Mouse (Mus musculus): ENCODE measurements around the gene Dhps. TPM values are rescaled to one million over a fixed set of nuclear protein-coding genes. Genes with fewer than 3 reads are reported as not detected.

The Dhps gene
- polyA plus RNA-seq, 1 experiment from 2014 or later = 86.9 TPM

DNA sequence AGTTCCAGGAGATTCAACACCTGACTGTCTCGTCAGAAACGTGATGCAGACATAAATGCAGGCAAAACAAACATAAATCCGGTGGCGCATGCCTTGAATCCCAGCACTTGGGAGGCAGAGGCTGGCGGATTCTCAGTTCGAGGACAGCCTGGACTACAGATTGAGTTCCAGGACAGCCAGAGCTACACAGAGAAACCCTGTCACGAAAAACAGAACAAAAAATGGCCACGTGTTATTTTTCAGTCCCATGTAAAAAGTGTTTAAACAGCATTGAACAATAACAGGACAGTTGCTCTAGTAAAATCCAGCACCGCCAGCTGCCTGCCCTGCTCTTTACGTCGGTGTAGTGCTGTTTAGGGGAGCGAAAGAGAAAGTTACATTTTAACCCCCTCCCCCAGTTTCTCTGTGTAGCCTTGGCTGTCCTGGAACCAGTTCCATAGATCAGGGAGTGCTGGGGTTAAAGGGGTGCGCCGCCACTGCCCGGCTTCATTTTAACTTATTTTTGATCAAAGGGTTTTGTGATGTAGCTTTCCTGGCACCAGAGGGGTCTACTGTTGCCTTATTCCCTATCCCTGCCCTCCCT lies 35.7 kb upstream of the Dhps start:
- peaks cover 29% of the 10 kb centered on the region for H3K4me1 ChIP-seq (replicated peaks)
- H3K4me2 ChIP-seq = peak overlapping the region; percentile 99
- H3K9me3 ChIP-seq = no peaks in the 10 kb centered on the region
- H3K27me3 ChIP-seq = no peaks in the 10 kb centered on the region
- peaks cover 27% of the 10 kb centered on the region for H3K36me3 ChIP-seq
- peak overlapping the region; percentile 76 for H3K4me3 ChIP-seq
- H3K27ac ChIP-seq (replicated peaks) = peak overlapping the region; percentile 76
- ATAC-seq (ENCODE audit: low read depth) = peak; percentile 10; the same call in 1 of the 2 replicates
- under 1% methylated on average over 15 of the region's 15 CpGs for WGBS
- H3K9ac ChIP-seq = peak overlapping the region; percentile 77

DNA sequence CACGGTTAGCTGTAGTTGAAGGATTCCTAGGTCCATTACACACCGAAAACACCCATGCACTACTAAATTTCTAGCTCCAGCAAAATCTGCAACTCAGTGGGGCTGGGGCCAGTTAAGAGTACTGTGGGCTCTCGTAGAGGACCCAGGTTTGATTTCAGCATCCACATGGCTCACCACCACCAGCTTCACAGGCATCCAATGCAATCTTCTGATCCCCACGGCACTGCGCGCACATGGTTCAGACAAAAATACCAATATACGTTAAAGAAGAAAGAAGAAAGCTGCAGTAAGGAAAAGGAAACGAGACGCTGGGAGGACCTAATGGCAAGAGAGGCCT lies 35.2 kb upstream of the Dhps start:
- no peaks in the 10 kb centered on the region for H3K9me3 ChIP-seq
- no peaks in the 10 kb centered on the region for H3K27me3 ChIP-seq
- peaks cover 28% of the 10 kb centered on the region for H3K36me3 ChIP-seq
- peak overlapping the region; percentile 99 for H3K4me2 ChIP-seq
- peak overlapping the region; percentile 77 for H3K9ac ChIP-seq
- peak overlapping the region; percentile 76 for H3K4me3 ChIP-seq
- peak overlapping the region; percentile 76 for H3K27ac ChIP-seq (replicated peaks)
- peaks cover 29% of the 10 kb centered on the region for H3K4me1 ChIP-seq (replicated peaks)
- ATAC-seq (ENCODE audit: low read depth) = peak; percentile 57
- WGBS = 0% methylated on average over 9 of the region's 9 CpGs

DNA sequence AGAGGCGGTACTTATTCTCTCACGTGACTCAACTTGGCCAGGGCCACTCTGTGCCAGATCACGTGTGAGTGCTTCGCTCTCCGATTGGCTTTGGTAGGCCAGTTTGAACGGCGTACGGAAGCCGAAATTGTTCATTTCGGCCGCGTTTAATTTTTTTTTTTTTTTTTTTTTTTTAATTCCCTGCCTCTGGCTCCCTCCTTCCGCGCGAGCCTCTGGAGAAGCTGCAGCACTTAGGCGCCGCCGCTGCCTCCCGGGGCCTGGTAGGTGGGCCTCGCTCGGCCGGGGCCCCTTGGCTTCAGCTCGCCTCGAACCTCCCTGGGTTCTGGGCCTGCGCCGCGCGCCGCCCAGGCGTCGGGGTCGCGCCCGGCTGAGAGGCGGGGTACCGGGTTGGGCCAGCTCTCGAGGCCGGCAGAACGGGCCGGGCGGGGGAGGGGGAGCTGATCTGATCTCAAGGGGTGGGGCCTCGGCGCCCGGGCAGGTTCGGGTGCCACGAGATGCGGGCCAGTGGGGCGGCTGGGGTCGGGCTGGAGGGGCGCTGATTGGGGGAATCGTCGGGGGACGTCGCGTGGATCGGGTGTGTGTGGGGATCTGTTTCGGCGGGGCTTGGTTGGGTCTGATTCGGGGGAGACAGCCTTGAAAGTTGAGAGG lies 34.7 kb upstream of the Dhps start, which contains the start of gene Tnpo2:
Gene Tnpo2 (plus strand): TSS at position 198 of the 648 bp plus-strand sequence.
- peak within 1 kb of the TSS; percentile 93 for H3K9ac ChIP-seq
- peak within 1 kb of the TSS; percentile 76 for H3K4me3 ChIP-seq
- WGBS = 1% methylated on average over 59 of the region's 59 CpGs
- H3K9me3 ChIP-seq = no peaks in the 10 kb centered on the region
- peak within 1 kb of the TSS; percentile 99 for H3K4me2 ChIP-seq
- peaks cover 28% of the 10 kb centered on the region for H3K36me3 ChIP-seq
- H3K27ac ChIP-seq (replicated peaks) = peak within 1 kb of the TSS; percentile 99
- peak; percentile 93 for ATAC-seq (ENCODE audit: low read depth)
- peaks cover 29% of the 10 kb centered on the region for H3K4me1 ChIP-seq (replicated peaks)
- H3K27me3 ChIP-seq = no peaks in the 10 kb centered on the region

DNA sequence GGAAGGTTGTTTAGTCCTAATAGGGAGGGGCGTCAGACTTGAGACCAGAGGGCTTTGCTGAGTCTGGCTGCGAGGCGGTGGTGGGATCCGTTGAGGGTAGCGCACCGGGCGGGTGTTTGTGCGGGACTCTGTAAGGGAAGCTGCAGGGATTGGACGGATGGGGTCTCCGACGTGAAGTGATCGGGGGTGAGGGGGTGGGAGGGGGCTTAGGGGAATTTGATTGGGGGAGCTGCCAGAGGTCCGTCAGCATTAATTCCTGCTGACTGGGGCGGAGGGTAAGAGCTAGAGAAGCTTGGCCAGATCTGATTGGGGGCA lies 34.2 kb upstream of the Dhps start:
- peak overlapping the region; percentile 76 for H3K4me3 ChIP-seq
- H3K4me1 ChIP-seq (replicated peaks) = peaks cover 29% of the 10 kb centered on the region
- H3K27me3 ChIP-seq = no peaks in the 10 kb centered on the region
- 0% methylated on average over 14 of the region's 14 CpGs for WGBS
- H3K36me3 ChIP-seq = peaks cover 28% of the 10 kb centered on the region
- ATAC-seq (ENCODE audit: low read depth) = peak; percentile 71
- peak overlapping the region; percentile 99 for H3K27ac ChIP-seq (replicated peaks)
- peak overlapping the region; percentile 99 for H3K4me2 ChIP-seq
- H3K9me3 ChIP-seq = no peaks in the 10 kb centered on the region
- H3K9ac ChIP-seq = peak overlapping the region; percentile 93

DNA sequence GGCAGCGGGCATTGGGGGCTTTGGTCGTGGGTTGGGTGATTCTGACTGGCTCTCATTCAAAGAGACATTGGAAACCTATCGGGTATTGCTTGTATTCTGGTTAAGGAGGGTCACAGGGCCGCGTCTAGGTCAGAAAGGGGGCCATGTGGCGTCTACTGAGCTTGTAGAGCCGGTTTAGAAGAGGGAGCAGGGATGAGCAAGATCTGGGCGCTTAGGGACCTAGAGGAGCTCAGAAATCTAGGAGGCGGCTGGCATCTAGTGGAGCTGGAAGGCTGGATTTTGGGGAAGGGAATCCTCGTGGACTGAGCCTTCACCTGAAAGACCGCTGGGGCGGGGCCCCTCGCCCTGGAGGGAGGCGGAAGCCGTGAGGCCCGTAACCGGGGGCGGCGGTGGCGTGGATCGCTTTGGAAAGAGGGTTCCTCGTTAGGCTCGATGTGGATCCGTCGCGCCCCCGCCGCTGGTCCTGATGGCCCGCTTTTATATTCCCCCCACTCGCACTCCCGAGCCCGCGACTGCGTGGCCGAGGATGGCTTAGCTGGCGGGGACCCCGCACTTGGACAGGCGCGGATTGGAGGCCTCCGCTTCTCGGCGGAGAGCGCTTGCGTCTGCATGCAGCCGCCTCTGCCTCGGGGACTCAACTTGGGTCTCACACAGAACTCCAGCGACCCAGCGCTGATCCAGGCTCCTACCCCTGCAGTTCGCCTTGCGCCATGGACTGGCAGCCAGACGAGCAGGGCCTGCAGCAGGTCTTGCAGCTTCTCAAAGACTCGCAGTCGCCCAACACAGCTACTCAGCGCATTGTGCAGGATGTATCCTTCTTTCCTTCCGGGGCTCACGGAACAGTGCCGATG lies 33.7 kb upstream of the Dhps start:
- H3K4me2 ChIP-seq = peak overlapping the region; percentile 99
- peak; percentile 6; the same call in 1 of the 2 replicates for ATAC-seq (ENCODE audit: low read depth)
- H3K27ac ChIP-seq (replicated peaks) = peak overlapping the region; percentile 99
- no peaks in the 10 kb centered on the region for H3K27me3 ChIP-seq
- WGBS = under 1% methylated on average over 56 of the region's 57 CpGs
- peak overlapping the region; percentile 76 for H3K4me3 ChIP-seq
- peak overlapping the region; percentile 93 for H3K9ac ChIP-seq
- H3K4me1 ChIP-seq (replicated peaks) = peaks cover 29% of the 10 kb centered on the region
- peaks cover 24% of the 10 kb centered on the region for H3K36me3 ChIP-seq
- H3K9me3 ChIP-seq = no peaks in the 10 kb centered on the region

DNA sequence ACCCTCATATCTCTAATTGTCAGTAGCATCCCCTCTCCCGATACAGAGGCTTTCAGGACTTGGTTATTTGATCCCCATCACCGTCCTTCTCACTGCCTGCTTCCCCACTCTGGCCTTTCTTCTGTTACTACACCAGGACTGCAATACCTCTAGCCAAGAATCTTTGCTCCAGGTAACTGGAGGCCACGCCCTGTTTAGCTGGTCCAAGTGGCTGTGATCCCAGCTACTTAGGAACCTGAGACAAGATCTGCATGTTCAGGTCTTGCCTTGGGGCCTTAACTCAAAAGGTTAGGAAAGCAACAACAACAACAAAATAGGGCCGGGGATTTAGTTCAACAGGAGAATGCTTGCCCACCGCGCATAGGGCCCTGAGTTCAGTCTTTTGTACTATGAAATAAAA lies 27.9 kb upstream of the Dhps start:
- Histone ChIP-seq H3K27me3 (no peaks in the 10 kb centered on the region), H3K9ac (no peak overlapping the region), H3K4me3 (no peak overlapping the region), H3K4me2 (no peak overlapping the region), H3K36me3 (peaks cover 79% of the 10 kb centered on the region), H3K27ac (replicated peaks) (no peak overlapping the region), H3K9me3 (no peaks in the 10 kb centered on the region), H3K4me1 (replicated peaks) (peaks cover 8% of the 10 kb centered on the region)
- 89% methylated on average over 6 of the region's 6 CpGs for WGBS
- ATAC-seq (ENCODE audit: low read depth) = no peak

DNA sequence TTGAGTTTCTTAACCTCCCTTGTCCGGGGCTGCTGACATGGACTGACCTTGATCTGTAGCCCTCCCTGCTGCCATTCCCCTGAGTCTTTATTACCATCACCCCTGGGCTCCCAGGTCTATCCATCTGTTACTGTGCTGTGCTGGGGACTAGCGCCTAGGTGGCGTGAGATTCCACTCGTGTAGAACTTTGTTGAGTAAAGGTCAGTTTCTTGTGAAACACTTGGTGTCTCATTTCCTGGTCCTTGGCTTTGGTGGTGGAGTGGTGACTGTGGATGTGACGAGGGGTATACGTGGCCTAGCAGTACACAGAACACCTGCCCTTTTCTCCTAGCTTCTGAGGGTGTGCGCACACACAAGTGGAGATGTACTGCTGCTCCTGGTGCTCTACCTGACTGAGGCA lies 14.2 kb upstream of the Dhps start:
- Histone ChIP-seq H3K4me3 (no peak overlapping the region), H3K4me1 (replicated peaks) (peaks cover 21% of the 10 kb centered on the region), H3K27me3 (no peaks in the 10 kb centered on the region), H3K9ac (no peak overlapping the region), H3K27ac (replicated peaks) (no peak overlapping the region), H3K4me2 (no peak overlapping the region), H3K9me3 (no peaks in the 10 kb centered on the region), H3K36me3 (peaks cover 51% of the 10 kb centered on the region)
- ATAC-seq (ENCODE audit: low read depth) = no peak
- WGBS = 83% methylated on average over 7 of the region's 7 CpGs

DNA sequence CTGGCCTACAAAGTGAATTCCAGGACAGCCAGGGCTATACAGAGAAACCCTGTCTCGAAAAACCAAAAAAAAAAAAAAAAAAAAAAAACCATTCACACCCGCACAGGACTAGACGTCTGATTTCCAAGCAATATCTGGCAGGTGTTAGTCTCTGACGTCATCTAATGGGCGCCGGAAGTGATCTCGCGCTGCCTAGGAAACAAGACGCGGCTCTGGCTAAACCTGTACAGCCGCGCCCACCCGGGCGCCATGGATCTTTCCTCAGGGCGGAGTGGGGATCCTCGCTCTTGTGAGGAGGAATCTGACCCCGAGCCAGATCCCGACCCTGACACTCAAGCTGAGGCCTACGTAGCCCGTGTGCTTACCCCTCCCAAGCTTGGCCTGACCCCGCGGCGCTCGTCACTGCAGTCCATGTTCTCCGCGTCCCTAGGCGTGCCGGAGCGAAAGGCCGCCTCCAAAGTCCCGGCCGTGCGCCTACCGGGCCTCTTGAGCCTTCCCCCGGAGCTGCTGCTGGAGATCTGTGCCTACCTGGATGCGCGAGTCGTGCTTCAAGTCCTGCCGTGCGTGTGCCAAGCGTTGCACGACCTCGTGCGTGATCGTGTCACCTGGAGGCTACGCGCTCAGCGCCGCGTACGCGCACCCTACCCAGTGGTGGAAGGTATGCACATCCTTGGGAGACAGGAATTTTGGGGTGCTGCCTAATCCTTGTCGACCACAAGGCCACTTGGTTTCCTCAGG lies 11.5 kb upstream of the Dhps start, which contains the start of gene Fbxw9:
Gene Fbxw9 (plus strand): TSS at position 177 of the 738 bp plus-strand sequence.
- H3K4me1 ChIP-seq (replicated peaks) = peaks cover 22% of the 10 kb centered on the region
- no peaks in the 10 kb centered on the region for H3K27me3 ChIP-seq
- H3K36me3 ChIP-seq = peaks cover 45% of the 10 kb centered on the region
- peak within 1 kb of the TSS; percentile 96 for H3K4me3 ChIP-seq
- peak; percentile 93 for ATAC-seq (ENCODE audit: low read depth)
- H3K4me2 ChIP-seq = peak within 1 kb of the TSS; percentile 98
- no peaks in the 10 kb centered on the region for H3K9me3 ChIP-seq
- H3K27ac ChIP-seq (replicated peaks) = peak within 1 kb of the TSS; percentile 64
- 1% methylated on average over 52 of the region's 53 CpGs for WGBS
- peak within 1 kb of the TSS; percentile 81 for H3K9ac ChIP-seq

DNA sequence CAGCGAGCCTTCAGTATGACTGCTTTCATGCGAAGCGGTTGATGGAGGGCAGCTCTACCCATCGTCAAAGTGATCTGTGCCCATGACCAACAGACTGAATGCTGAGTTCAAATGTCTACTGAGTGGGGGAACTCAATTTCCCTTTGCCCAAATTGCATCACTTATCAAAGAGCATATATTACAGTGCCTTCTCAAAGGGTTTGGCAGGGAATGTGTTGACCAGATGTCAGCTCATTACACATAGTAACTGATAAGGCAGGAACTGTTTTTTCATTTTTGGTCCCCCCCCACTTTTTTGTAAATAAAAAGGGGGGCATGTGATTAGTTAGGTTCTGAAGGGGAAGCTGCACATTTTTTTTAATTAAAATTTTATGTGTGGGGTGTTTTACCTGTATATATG lies 9.0 kb upstream of the Dhps start:
- Histone ChIP-seq H3K9ac (no peak overlapping the region), H3K9me3 (no peaks in the 10 kb centered on the region), H3K27ac (replicated peaks) (no peak overlapping the region), H3K36me3 (peaks cover 47% of the 10 kb centered on the region), H3K4me2 (no peak overlapping the region), H3K4me1 (replicated peaks) (peaks cover 22% of the 10 kb centered on the region), H3K4me3 (no peak overlapping the region), H3K27me3 (no peaks in the 10 kb centered on the region)
- no peak for ATAC-seq (ENCODE audit: low read depth)
- WGBS = 95% methylated on average over 4 of the region's 4 CpGs

DNA sequence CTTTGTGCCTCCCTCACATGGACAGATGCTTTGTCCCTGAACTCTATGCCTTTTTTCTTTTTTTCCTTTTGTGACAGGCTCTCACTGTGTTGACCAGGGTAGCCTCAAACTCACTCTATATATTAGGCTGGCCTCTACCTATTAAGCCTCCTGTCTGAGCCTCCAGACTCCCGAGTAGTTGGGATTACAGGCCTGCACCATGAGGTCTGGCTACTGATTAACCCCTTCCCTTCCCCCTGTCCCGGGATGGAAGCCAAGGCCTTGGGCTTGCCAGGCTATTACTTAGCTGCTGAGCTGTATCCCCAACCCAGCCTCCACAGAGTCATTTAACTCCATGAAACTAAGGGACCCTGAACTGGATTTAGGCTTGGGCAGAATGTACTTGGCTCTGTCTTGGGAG lies 6.3 kb upstream of the Dhps start:
- Histone ChIP-seq H3K9ac (no peak overlapping the region), H3K9me3 (no peaks in the 10 kb centered on the region), H3K27me3 (no peaks in the 10 kb centered on the region), H3K4me3 (no peak overlapping the region), H3K27ac (replicated peaks) (no peak overlapping the region), H3K4me1 (replicated peaks) (peaks cover 22% of the 10 kb centered on the region), H3K36me3 (peaks cover 57% of the 10 kb centered on the region), H3K4me2 (no peak overlapping the region)
- 49% methylated on average over 2 of the region's 2 CpGs for WGBS
- no peak for ATAC-seq (ENCODE audit: low read depth)

DNA sequence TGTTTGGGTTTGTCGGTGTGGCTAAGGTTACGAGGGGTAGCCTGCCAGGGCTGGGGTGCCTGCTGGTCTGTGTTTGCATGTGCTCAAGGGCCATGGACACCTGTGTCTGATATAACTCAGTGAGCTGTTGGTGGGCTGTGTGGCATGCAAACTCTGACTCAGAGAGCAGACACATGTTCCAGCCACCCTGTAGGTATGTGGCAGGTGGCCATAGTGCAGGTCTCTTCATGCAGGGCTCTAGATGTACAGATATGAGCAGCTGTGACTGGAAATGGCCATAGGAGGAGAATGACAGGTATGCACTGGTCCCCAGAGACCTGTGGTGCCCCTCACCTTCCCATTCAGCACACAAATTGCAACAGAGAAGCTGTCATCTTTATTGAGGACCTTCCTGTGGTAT lies 4.4 kb upstream of the Dhps start:
- WGBS = 93% methylated on average over 2 of the region's 2 CpGs
- Histone ChIP-seq H3K27ac (replicated peaks) (no peak overlapping the region), H3K9me3 (no peaks in the 10 kb centered on the region), H3K4me1 (replicated peaks) (peaks cover 13% of the 10 kb centered on the region), H3K36me3 (peaks cover 57% of the 10 kb centered on the region), H3K9ac (no peak overlapping the region), H3K4me3 (no peak overlapping the region), H3K27me3 (no peaks in the 10 kb centered on the region), H3K4me2 (no peak overlapping the region)
- ATAC-seq (ENCODE audit: low read depth) = no peak

DNA sequence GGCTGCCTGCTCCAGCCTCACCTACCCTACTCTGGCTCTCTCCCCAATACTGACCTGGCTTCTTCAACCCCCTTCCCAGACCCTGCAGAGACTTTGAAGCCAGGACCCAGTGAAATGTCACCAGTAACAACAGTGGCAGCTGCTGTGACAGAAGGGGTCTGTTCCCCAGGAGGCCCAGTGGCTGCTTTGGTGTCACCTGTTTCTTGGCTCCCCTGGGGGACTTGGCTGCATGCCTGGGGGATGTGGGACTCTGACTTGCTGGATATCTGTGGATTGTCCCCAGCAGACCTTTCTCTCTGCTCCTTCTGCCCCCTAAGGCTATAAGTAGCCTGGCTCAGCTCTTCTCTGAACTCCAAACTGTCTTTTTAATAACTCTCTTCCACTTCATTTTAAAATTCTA lies 3.6 kb upstream of the Dhps start, which contains the start of gene Gm5741:
Gene Gm5741 (minus strand): TSS at position 1 of the 400 bp plus-strand sequence.
- no peak for ATAC-seq (ENCODE audit: low read depth)
- Histone ChIP-seq H3K36me3 (peaks cover 52% of the 10 kb centered on the region), H3K4me3 (no peak within 1 kb of the TSS), H3K9ac (no peak within 1 kb of the TSS), H3K27me3 (no peaks in the 10 kb centered on the region), H3K27ac (replicated peaks) (no peak within 1 kb of the TSS), H3K4me2 (no peak within 1 kb of the TSS), H3K4me1 (replicated peaks) (peaks cover 18% of the 10 kb centered on the region), H3K9me3 (no peaks in the 10 kb centered on the region)

Measured in neural tube, embryonic 13.5 days (tissue).